Mouse (Mus musculus): ENCODE measurements around the gene Phlda2. TPM values are rescaled to one million over a fixed set of nuclear protein-coding genes. Genes with fewer than 3 reads are reported as not detected.

The Phlda2 gene
- 1.0 and 3.1 TPM in 2 replicates for polyA plus RNA-seq (2012; rRNA removed; ENCODE audit: low replicate concordance)

GRCm38 (mm10) chr7:143502418-143503200 lies at the start of gene Phlda2:
Gene Phlda2 (minus strand): TSS chr7:143503150.

GRCm38 (mm10) chr7:143548976-143549457 lies 46.1 kb upstream of the Phlda2 start, which contains the start of gene Nap1l4:
Gene Nap1l4 (minus strand): TSS chr7:143549106.

GRCm38 (mm10) chr7:143473347-143474101 lies 29.4 kb downstream of the Phlda2 start, which contains the start of gene Slc22a18:
Gene Slc22a18 (plus strand): TSS chr7:143473736.

DNA sequence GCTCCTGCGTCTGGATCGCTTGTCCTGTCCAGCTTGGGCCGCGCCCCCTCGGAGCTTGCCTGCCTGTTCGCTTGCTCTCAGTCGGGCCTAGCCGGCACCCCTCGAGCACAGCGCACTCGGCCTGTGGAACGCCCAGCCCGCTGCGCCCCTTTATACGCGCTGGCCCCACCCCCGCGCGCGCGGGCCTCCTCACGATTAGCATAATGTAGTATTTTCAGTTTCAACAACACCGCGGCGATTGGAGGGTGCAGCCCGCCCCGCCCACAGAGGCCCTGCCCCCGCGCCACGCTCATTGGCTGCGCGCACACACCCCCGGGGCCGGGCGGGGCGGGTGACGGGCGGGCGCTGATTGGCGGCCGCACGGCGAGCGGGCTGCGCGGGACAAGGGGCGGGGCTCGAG lies 42.1 kb downstream of the Phlda2 start, which contains the start of gene Cdkn1c:
Gene Cdkn1c (minus strand): TSS at position 177 of the 400 bp plus-strand sequence.

Other genes with a start within 250 kb of the Phlda2 start
- 25.1 and 47.4 TPM in 2 replicates for gene Cdkn1c, start 42.1 kb downstream of the Phlda2 start, polyA plus RNA-seq (2012; rRNA removed; ENCODE audit: low replicate concordance)
- 24.3 and 28.4 TPM in 2 replicates for gene Slc22a18, start 29.4 kb downstream of the Phlda2 start, polyA plus RNA-seq (2012; rRNA removed; ENCODE audit: low replicate concordance)
- gene Nap1l4, start 46.0 kb upstream of the Phlda2 start, polyA plus RNA-seq (2012; rRNA removed; ENCODE audit: low replicate concordance) = 53.5 and 86.4 TPM in 2 replicates
- gene Cars, start 96.9 kb upstream of the Phlda2 start, polyA plus RNA-seq (2012; rRNA removed; ENCODE audit: low replicate concordance) = 13.8 and 18.8 TPM in 2 replicates
- gene Tnfrsf26, start 125.6 kb upstream of the Phlda2 start, polyA plus RNA-seq (2012; rRNA removed; ENCODE audit: low replicate concordance) = 1.9 and 3.2 TPM in 2 replicates
- 7.2 and 11.7 TPM in 2 replicates for gene Tnfrsf22, start 146.5 kb upstream of the Phlda2 start, polyA plus RNA-seq (2012; rRNA removed; ENCODE audit: low replicate concordance)
- gene Tnfrsf23, start 182.7 kb upstream of the Phlda2 start, polyA plus RNA-seq (2012; rRNA removed; ENCODE audit: low replicate concordance) = 4.9 and 20.3 TPM in 2 replicates